Mouse (Mus musculus) stomach, postnatal 0 days (tissue): ENCODE data around the gene Sept1. TPM values are rescaled to one million over a fixed set of nuclear protein-coding genes. Genes with fewer than 3 reads are reported as not detected.
A peak's percentile ranks its signal among the peaks of the same experiment; 100 is the strongest.

Experiments
- ATAC-seq: fragments of 200-750 bp; cut with Nextera tagmentation; 2 replicates; pipeline ENCODE4 v1.8.0; 2017; ENCODE audit not compliant: low FRiP score, low TSS enrichment
- DNase-seq: peaks from one replicate; pipeline ENCODE4 v3.0.0-alpha.2; 2016; ENCODE audit warnings: low spot score
- H3K27ac ChIP-seq: fragments of 300-500 bp; sonication (generic); replicated peaks from 2 replicates; pipeline ENCODE4 v1.5.1; 2014; ENCODE audit warnings: mild to moderate bottlenecking, control low read depth
- H3K27me3 ChIP-seq: fragments of 300-500 bp; sonication (generic); 2 replicates; pipeline ENCODE4 v1.6.1; 2014; ENCODE audit warnings: low read length; ENCODE audit not compliant: control insufficient read depth, insufficient read depth
- H3K36me3 ChIP-seq: fragments of 300-500 bp; sonication (generic); 2 replicates; pipeline ENCODE4 v1.6.1; 2014; ENCODE audit warnings: low read length, mixed read lengths; ENCODE audit not compliant: control insufficient read depth, insufficient read depth
- H3K4me1 ChIP-seq: fragments of 300-500 bp; sonication (generic); replicated peaks from 2 replicates; pipeline ENCODE4 v1.6.1; 2014; ENCODE audit warnings: antibody characterized with exemption; ENCODE audit not compliant: control insufficient read depth, insufficient read depth
- H3K4me2 ChIP-seq: fragments of 300-500 bp; sonication (generic); replicated peaks from 2 replicates; pipeline ENCODE4 v1.6.1; 2014; ENCODE audit warnings: low read depth, mild to moderate bottlenecking, control low read depth, moderate library complexity
- H3K4me3 ChIP-seq: fragments of 300-500 bp; sonication (generic); 2 replicates; pipeline ENCODE4 v1.5.1; 2014; ENCODE audit warnings: low read depth, low read length, control low read depth
- H3K9ac ChIP-seq: fragments of 300-500 bp; sonication (generic); 2 replicates; pipeline ENCODE4 v1.6.1; 2014; ENCODE audit warnings: mild to moderate bottlenecking, low read length, control low read depth, mixed read lengths
- H3K9me3 ChIP-seq: fragments of 300-500 bp; sonication (generic); 2 replicates; pipeline ENCODE4 v1.6.1; 2016; ENCODE audit warnings: low read length; ENCODE audit not compliant: control insufficient read depth
- CTCF ChIP-seq: IDR thresholded peaks from 2 replicates; pipeline ENCODE4 v1.5.1; 2016; ENCODE audit warnings: antibody characterized with exemption, low read depth, mild to moderate bottlenecking, moderate library complexity
- EP300 ChIP-seq: optimal IDR thresholded peaks from 2 replicates; pipeline ENCODE3; 2016; ENCODE audit warnings: antibody characterized with exemption
- WGBS: fragments of 180-500 bp; shearing (Covaris S2); extraction: QIAGEN DNeasy Blood & Tissue Kit; methylation state at CpG from one replicate; pipeline ENCODE4 v1.1.7; 2014; 5-methylcytosine and 5-hydroxymethylcytosine counted together
- polyA plus RNA-seq: library from polyadenylated mRNA; unstranded; fragments of >200 nt; fragmentation: Nextera tagmentation; extraction: Ambion mirVana; gene quantifications from 2 replicates; pipeline ENCODE4 v1.2.1, GENCODE M21; 2015

Sept1 gene
- polyA plus RNA-seq, 1 experiment from 2014 or later, result 7.0 TPM

DNA sequence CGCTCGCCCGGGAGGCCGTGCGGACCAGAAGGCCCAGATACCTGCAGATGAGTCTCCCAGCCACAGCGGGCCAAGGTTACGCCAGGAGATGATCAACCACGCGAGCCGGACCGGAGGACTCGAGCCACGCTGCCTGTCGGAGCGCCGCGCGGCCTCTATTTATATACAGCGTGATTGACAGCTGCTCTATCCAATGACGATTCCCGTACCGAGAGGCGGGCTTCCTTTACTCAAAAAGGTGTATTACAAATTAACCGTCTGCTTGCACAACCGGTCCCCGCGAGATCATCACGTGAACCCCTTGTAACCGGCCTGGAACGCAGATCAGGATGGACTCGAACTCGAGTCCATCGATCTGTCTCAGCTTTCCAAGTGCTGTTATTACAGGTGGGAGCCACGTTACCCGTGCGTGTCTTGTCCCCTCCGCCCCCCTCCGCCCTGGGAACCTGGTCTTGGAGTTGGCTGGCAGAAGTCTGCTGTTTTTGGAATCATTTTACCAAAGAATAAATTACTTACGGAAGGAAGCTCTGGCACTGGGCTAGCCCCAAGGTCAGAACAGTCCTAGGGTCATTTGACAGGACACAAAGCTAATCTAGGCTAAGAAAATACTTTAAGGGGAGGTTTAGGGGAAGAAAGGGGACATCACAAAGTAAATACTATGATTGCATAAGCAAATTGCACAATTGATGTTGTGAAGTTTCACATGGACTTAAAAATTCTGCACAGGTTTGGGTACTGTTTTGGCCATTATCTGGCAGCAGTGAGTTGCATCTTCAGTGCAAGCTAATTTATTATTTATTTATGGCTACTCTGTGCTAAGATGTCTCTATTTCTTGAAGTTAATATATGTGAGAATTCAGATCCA, 41.2 kb upstream of the Sept1 start, which contains the start of gene Sephs2:
Gene Sephs2, minus strand, starts transcription at position 131 of the 865 bp plus-strand sequence.
- WGBS, result 2% methylated on average over 39 of the region's 39 CpGs
- peaks cover 7% of the 10 kb centered on the region; the same call in 1 of the 2 replicates for H3K36me3 ChIP-seq
- no peak for TF ChIP-seq EP300
- TF ChIP-seq CTCF, result peak; percentile 9; the same call in 1 of the 2 replicates
- DNase-seq, result peak; percentile 94
- H3K4me1 ChIP-seq, result no peaks in the 10 kb centered on the region
- peak within 1 kb of the TSS; percentile 93 for H3K4me3 ChIP-seq
- ATAC-seq, result peak; percentile 85
- no peaks in the 10 kb centered on the region for H3K9me3 ChIP-seq
- peak within 1 kb of the TSS; percentile 96 for H3K4me2 ChIP-seq
- peak within 1 kb of the TSS; percentile 93 for H3K9ac ChIP-seq
- no peaks in the 10 kb centered on the region for H3K27me3 ChIP-seq
- H3K27ac ChIP-seq, result peak within 1 kb of the TSS; percentile 92

DNA sequence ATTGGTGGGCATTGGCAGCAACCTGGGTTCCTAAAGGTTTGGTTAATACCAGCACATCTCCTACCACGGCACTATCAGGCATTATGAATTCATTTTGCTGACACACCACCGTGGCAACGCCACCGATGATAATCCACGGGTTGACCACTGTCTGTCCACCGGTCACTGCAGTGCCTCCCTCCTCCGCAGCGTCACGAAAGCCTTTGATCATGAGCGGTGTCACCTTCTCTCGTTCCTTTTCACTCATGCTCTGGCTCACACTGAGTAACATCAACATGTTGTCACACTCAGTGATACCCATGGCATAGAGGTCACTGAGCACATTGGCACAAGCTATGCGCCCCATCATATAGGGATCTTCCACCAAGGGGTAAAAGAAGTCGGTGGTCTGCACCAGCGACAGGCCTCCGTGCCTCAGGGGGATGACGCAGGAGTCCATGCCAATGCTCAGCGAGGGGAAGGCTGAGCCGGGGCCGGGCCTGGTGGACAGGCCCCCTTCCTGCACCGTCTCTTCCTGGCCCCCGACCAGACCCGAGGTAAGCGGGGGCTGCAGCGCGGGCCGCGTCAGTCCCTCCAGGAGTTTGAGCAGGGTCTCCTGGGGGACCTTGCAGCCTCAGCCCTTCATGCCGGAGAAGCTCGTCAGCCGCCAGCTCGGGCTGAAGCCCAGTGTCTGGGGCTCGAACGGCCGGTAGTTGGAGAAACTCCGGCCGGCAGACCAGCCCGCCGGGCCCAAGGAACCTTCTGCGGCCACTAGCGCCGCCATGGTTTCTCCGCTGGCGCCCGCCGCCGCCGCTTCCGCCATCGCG, 40.4 kb upstream of the Sept1 start:
- peak; percentile 49 for DNase-seq
- H3K36me3 ChIP-seq, result peaks cover 7% of the 10 kb centered on the region; the same call in 1 of the 2 replicates
- peak overlapping the region; percentile 92 for H3K27ac ChIP-seq
- no peaks in the 10 kb centered on the region for H3K27me3 ChIP-seq
- peak overlapping the region; percentile 96 for H3K4me2 ChIP-seq
- peak overlapping the region; percentile 93 for H3K9ac ChIP-seq
- H3K9me3 ChIP-seq, result no peaks in the 10 kb centered on the region
- 12% methylated on average over 50 of the region's 50 CpGs for WGBS
- peak; percentile 31 for ATAC-seq
- TF ChIP-seq CTCF (peak; percentile 0; the same call in 1 of the 2 replicates), EP300 (no peak)
- H3K4me3 ChIP-seq, result peak overlapping the region; percentile 93
- H3K4me1 ChIP-seq, result no peaks in the 10 kb centered on the region

DNA sequence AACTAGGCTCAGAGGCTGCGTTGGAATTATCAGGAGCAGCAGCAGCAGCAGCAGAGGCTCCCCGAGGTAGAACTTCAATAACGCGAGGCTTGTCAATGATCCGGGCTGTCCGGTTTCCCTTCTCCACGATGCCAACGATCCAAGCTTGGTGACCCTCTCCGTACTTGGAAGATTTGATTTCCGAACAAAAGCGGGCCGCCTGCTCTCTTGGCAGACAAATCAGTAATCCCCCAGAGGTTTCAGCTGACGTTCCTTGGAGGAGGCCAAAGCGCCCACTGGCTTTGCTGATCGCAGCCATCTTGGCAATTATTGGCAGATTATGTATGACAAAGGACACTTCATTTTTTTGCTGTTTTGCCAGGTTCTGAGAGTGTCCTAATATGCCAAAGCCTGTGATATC, 39.6 kb upstream of the Sept1 start:
- DNase-seq (no peak), ATAC-seq (no peak)
- Histone ChIP-seq H3K36me3 (peaks cover 7% of the 10 kb centered on the region; the same call in 1 of the 2 replicates), H3K27ac (no peak overlapping the region), H3K4me2 (peak overlapping the region; percentile 96), H3K9me3 (no peaks in the 10 kb centered on the region), H3K4me3 (peak overlapping the region; percentile 93), H3K4me1 (no peaks in the 10 kb centered on the region), H3K27me3 (no peaks in the 10 kb centered on the region), H3K9ac (no peak overlapping the region)
- WGBS, result 95% methylated on average over 15 of the region's 15 CpGs
- TF ChIP-seq EP300, result no peak
- no peak for TF ChIP-seq CTCF

DNA sequence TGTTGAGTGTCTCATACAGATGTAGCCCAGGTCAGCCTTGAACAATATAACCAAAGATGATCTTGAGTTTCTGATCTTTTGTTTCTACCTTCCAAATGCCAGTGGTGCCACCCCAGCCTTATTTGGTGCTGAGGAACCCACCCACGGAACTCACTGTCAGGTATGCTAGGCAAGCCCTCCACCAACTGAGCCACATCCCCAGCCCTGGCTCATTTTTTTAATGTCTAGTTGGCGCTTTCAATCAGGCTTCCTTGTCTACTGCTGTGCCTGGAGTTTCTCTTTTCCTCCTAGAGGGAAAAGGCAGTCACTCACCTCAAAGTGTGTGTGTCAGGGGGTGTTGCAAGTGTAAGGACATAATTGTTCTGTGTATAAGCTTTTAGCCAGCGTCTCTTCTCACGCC, 38.2 kb upstream of the Sept1 start:
- 97% methylated on average over 4 of the region's 4 CpGs for WGBS
- ATAC-seq, result no peak
- Histone ChIP-seq H3K27ac (peak overlapping the region; percentile 73), H3K9me3 (no peaks in the 10 kb centered on the region), H3K4me1 (no peaks in the 10 kb centered on the region), H3K4me2 (no peak overlapping the region; the same call in 1 of the 2 replicates), H3K4me3 (no peak overlapping the region), H3K36me3 (peaks cover 7% of the 10 kb centered on the region; the same call in 1 of the 2 replicates), H3K9ac (0 out of 2 replicates have a peak overlapping the region, but pooled peaks have one; percentile 27), H3K27me3 (no peaks in the 10 kb centered on the region)
- no peak for TF ChIP-seq EP300
- TF ChIP-seq CTCF, result no peak
- no peak for DNase-seq

DNA sequence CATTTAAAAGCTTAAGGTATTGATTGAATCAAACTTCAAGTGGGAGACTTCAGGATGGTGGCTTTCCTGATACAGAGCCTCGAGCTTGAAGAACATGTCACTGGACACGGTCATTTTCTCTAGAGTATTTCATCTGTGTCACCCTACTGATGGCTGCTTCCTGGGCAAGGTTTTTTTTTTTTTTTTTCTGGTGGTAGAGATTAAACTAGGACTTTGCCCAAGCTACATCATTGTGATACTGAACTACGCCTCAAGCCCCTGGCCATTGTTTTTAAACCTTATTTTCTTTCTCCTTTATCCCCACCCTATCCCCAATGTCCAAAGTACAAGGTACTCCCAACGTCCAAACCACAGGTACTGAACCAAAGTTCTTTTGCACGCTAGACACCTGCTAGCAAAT, 37.7 kb upstream of the Sept1 start:
- Histone ChIP-seq H3K4me2 (no peak overlapping the region), H3K36me3 (peaks cover 7% of the 10 kb centered on the region; the same call in 1 of the 2 replicates), H3K4me3 (no peak overlapping the region), H3K4me1 (no peaks in the 10 kb centered on the region), H3K27me3 (no peaks in the 10 kb centered on the region), H3K9me3 (no peaks in the 10 kb centered on the region), H3K27ac (peak overlapping the region; percentile 73; the same call in 1 of the 2 replicates), H3K9ac (no peak overlapping the region)
- WGBS, result 78% methylated on average over 5 of the region's 5 CpGs
- TF ChIP-seq CTCF (no peak), EP300 (no peak)
- peak; percentile 39; the same call in 1 of the 2 replicates for ATAC-seq
- DNase-seq, result no peak
